Mouse (Mus musculus): ENCODE measurements around the gene Fmnl2. TPM values are rescaled to one million over a fixed set of nuclear protein-coding genes. Genes with fewer than 3 reads are reported as not detected.

Fmnl2 gene
- polyA plus RNA-seq, 1 experiment from 2014 or later = 17.2 TPM

GRCm38 (mm10) chr2:52835726-52836125 is 21.9 kb upstream of the Fmnl2 start:
- Histone ChIP-seq H3K27ac (replicated peaks; ENCODE audit: low read depth, low read length) (no peak overlapping the region), H3K4me1 (ENCODE audit: control insufficient read depth, insufficient read depth, low read length) (no peaks in the 10 kb centered on the region), H3K36me3 (ENCODE audit: control insufficient read depth, insufficient read depth, low read length) (no peaks in the 10 kb centered on the region), H3K9me3 (ENCODE audit: control insufficient read depth, low read length) (no peaks in the 10 kb centered on the region), H3K27me3 (ENCODE audit: control insufficient read depth, insufficient read depth, low read length) (no peaks in the 10 kb centered on the region), H3K4me3 (replicated peaks; ENCODE audit: low read depth, low read length) (no peak overlapping the region), H3K9ac (replicated peaks; ENCODE audit: low read length) (no peak overlapping the region), H3K4me2 (ENCODE audit: low read length) (no peak overlapping the region)
- no peak for DNase-seq
- ATAC-seq (ENCODE audit: low FRiP score, low TSS enrichment) = no peak
- WGBS = 88% methylated on average over 3 of the region's 3 CpGs

DNA sequence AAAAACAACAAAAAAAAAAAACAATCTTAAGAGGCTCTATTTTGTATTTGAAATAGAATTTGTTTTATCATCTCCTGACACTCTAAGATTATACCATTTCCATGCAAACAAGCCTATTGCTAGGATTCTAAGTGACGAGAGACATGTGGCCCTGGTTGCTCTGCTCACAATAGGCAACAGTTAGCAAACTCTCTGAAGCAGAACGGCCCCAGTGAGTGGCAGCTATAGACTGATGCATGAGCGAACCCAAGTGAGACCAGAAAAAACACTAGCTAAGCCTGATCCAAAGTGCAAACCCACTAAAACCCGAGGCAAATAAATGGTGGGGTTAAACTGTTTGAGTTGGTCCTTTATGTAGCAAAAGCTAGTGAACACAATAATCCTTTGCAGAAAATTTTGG is 18.6 kb upstream of the Fmnl2 start:
- Histone ChIP-seq H3K9ac (replicated peaks; ENCODE audit: low read length) (no peak overlapping the region), H3K27ac (replicated peaks; ENCODE audit: low read depth, low read length) (no peak overlapping the region), H3K36me3 (ENCODE audit: control insufficient read depth, insufficient read depth, low read length) (no peaks in the 10 kb centered on the region), H3K4me3 (replicated peaks; ENCODE audit: low read depth, low read length) (no peak overlapping the region), H3K4me1 (ENCODE audit: control insufficient read depth, insufficient read depth, low read length) (no peaks in the 10 kb centered on the region), H3K9me3 (ENCODE audit: control insufficient read depth, low read length) (no peaks in the 10 kb centered on the region), H3K27me3 (ENCODE audit: control insufficient read depth, insufficient read depth, low read length) (no peaks in the 10 kb centered on the region), H3K4me2 (ENCODE audit: low read length) (no peak overlapping the region)
- DNase-seq (no peak), ATAC-seq (ENCODE audit: low FRiP score, low TSS enrichment) (no peak)
- 28% methylated on average over 4 of the region's 4 CpGs for WGBS

- Histone ChIP-seq H3K9me3 (ENCODE audit: control insufficient read depth, low read length) (no peaks in the 10 kb centered on the region), H3K27ac (replicated peaks; ENCODE audit: low read depth, low read length) (no peak overlapping the region), H3K9ac (replicated peaks; ENCODE audit: low read length) (no peak overlapping the region), H3K4me3 (replicated peaks; ENCODE audit: low read depth, low read length) (no peak overlapping the region), H3K4me2 (ENCODE audit: low read length) (no peak overlapping the region), H3K4me1 (ENCODE audit: control insufficient read depth, insufficient read depth, low read length) (no peaks in the 10 kb centered on the region), H3K27me3 (ENCODE audit: control insufficient read depth, insufficient read depth, low read length) (no peaks in the 10 kb centered on the region), H3K36me3 (ENCODE audit: control insufficient read depth, insufficient read depth, low read length) (no peaks in the 10 kb centered on the region)
- WGBS = 71% methylated on average over 3 of the region's 3 CpGs
- ATAC-seq (ENCODE audit: low FRiP score, low TSS enrichment) (no peak), DNase-seq (peak; percentile 11)
Measured at GRCm38 (mm10) chr2:52839868-52840267, 17.8 kb upstream of the Fmnl2 start.

- ATAC-seq (ENCODE audit: low FRiP score, low TSS enrichment) = no peak
Measured at GRCm38 (mm10) chr2:52843861-52844260, 13.8 kb upstream of the Fmnl2 start.

DNA sequence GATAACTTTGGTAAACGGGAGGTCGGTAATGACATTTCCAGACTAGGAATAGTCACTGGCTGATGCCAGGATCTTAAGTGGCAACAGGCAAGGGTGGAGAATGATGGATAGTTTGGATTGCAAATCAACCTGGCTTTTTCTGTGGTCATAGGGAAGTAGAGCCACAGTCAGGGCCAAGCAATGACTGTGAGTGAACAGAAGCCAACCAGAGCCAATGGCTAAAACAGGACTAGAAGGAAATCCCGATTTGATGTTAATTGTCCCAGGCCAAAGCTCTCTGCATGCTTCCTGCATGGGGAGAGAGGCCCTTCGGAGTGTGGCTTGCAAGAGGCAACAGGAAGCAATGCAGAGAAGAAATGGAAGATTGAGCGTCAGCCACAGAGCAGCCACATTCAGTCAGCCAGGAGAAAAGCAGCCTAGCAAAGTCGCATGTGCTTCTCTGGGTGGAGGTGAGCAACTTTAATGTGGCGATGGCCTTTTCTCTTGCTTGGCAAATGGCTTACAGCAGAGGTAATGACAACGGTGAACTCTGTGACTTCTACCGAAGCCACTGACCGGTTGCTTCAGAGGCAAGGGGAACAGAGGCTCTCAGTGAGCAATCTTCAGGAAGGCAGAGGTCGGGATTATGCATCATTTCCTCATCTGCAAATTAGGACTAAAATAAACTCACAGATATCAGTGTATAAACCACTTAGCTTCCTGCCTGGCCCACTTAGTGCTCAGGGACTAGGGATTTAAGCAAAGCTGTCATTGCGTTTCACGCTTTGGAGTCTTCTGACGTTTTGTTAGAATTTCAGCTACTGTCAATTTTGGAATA is 12.5 kb upstream of the Fmnl2 start:
- H3K4me2 ChIP-seq (ENCODE audit: low read length) = no peak overlapping the region
- no peak overlapping the region for H3K9ac ChIP-seq (replicated peaks; ENCODE audit: low read length)
- H3K27ac ChIP-seq (replicated peaks; ENCODE audit: low read depth, low read length) = no peak overlapping the region
- H3K9me3 ChIP-seq (ENCODE audit: control insufficient read depth, low read length) = no peaks in the 10 kb centered on the region
- H3K4me1 ChIP-seq (ENCODE audit: control insufficient read depth, insufficient read depth, low read length) = no peaks in the 10 kb centered on the region
- DNase-seq = no peak
- 79% methylated on average over 14 of the region's 14 CpGs for WGBS
- H3K27me3 ChIP-seq (ENCODE audit: control insufficient read depth, insufficient read depth, low read length) = no peaks in the 10 kb centered on the region
- no peaks in the 10 kb centered on the region for H3K36me3 ChIP-seq (ENCODE audit: control insufficient read depth, insufficient read depth, low read length)
- H3K4me3 ChIP-seq (replicated peaks; ENCODE audit: low read depth, low read length) = no peak overlapping the region
- no peak for ATAC-seq (ENCODE audit: low FRiP score, low TSS enrichment)

More at GRCm38 (mm10) chr2:52843861-52844260, 13.8 kb upstream of the Fmnl2 start:
- no peak overlapping the region for H3K4me3 ChIP-seq (replicated peaks; ENCODE audit: low read depth, low read length)
- H3K4me1 ChIP-seq (ENCODE audit: control insufficient read depth, insufficient read depth, low read length) = no peaks in the 10 kb centered on the region
- H3K27ac ChIP-seq (replicated peaks; ENCODE audit: low read depth, low read length) = no peak overlapping the region
- no peaks in the 10 kb centered on the region for H3K9me3 ChIP-seq (ENCODE audit: control insufficient read depth, low read length)
- no peaks in the 10 kb centered on the region for H3K27me3 ChIP-seq (ENCODE audit: control insufficient read depth, insufficient read depth, low read length)
- 89% methylated on average over 2 of the region's 2 CpGs for WGBS
- DNase-seq = no peak
- no peak overlapping the region for H3K4me2 ChIP-seq (ENCODE audit: low read length)
- H3K9ac ChIP-seq (replicated peaks; ENCODE audit: low read length) = no peak overlapping the region
- no peaks in the 10 kb centered on the region for H3K36me3 ChIP-seq (ENCODE audit: control insufficient read depth, insufficient read depth, low read length)

GRCm38 (mm10) chr2:52846506-52846905 is 11.2 kb upstream of the Fmnl2 start:
- Histone ChIP-seq H3K36me3 (ENCODE audit: control insufficient read depth, insufficient read depth, low read length) (no peaks in the 10 kb centered on the region), H3K27ac (replicated peaks; ENCODE audit: low read depth, low read length) (no peak overlapping the region), H3K4me3 (replicated peaks; ENCODE audit: low read depth, low read length) (no peak overlapping the region), H3K4me2 (ENCODE audit: low read length) (no peak overlapping the region), H3K9ac (replicated peaks; ENCODE audit: low read length) (no peak overlapping the region), H3K4me1 (ENCODE audit: control insufficient read depth, insufficient read depth, low read length) (no peaks in the 10 kb centered on the region), H3K9me3 (ENCODE audit: control insufficient read depth, low read length) (no peaks in the 10 kb centered on the region), H3K27me3 (ENCODE audit: control insufficient read depth, insufficient read depth, low read length) (no peaks in the 10 kb centered on the region)
- WGBS = 46% methylated on average over 3 of the region's 3 CpGs
- DNase-seq (no peak), ATAC-seq (ENCODE audit: low FRiP score, low TSS enrichment) (no peak)

- WGBS = 81% methylated on average over 3 of the region's 3 CpGs
- Histone ChIP-seq H3K27me3 (ENCODE audit: control insufficient read depth, insufficient read depth, low read length) (no peaks in the 10 kb centered on the region), H3K4me2 (ENCODE audit: low read length) (no peak overlapping the region), H3K9me3 (ENCODE audit: control insufficient read depth, low read length) (no peaks in the 10 kb centered on the region), H3K36me3 (ENCODE audit: control insufficient read depth, insufficient read depth, low read length) (no peaks in the 10 kb centered on the region), H3K4me1 (ENCODE audit: control insufficient read depth, insufficient read depth, low read length) (no peaks in the 10 kb centered on the region), H3K27ac (replicated peaks; ENCODE audit: low read depth, low read length) (no peak overlapping the region), H3K4me3 (replicated peaks; ENCODE audit: low read depth, low read length) (no peak overlapping the region), H3K9ac (replicated peaks; ENCODE audit: low read length) (no peak overlapping the region)
- DNase-seq (no peak), ATAC-seq (ENCODE audit: low FRiP score, low TSS enrichment) (no peak)
Measured at GRCm38 (mm10) chr2:52849092-52849491, 8.6 kb upstream of the Fmnl2 start.

DNA sequence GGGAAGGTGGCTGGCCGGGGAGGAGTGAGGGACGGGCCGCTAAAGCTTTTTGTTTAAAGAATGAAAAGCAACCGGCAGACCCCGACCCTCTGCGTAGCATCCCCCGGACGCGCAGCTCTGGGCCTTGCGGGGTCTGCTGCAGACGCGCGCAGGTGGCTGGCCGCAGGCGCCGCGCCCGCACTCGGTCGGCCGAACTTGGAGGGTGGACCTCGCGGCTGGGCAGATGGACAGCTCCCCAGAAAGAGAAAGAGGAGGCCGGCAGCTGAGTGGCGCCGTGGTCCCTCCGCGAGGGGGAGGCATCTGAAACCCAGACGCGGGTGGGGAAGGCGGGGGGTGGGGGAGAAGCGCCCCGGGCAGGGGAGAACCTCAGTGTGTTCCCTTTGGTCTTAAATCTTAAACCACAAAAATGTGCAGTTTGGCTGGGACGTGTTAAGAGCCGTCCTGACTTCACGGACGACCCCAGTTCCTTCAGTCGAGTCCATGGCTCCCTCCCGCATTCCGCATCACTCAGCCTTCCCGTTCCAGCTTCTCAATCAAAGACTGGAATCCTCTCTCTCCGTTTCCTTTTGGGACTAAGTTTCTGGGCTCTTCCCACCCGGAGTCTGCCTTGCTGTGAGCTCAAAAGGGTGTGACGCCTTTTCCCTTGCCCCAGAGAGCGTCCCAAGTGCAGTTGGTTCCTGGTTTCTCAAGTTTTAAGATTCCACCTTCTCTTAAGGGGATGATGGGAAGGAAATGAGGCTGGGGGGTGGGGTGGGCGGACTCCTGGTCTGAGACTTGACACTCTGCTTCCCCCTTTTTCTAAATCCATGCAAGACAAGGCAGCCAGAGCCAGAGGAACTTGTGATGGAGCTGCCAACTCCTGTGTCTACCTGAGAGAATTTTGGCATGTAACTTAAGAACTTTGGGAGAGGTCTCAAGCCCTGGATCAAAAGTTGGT is 1.1 kb downstream of the Fmnl2 start:
- ATAC-seq (ENCODE audit: low FRiP score, low TSS enrichment) (peak; percentile 42), DNase-seq (peak; percentile 69)
- Histone ChIP-seq H3K4me1 (ENCODE audit: control insufficient read depth, insufficient read depth, low read length) (peaks cover 32% of the 10 kb centered on the region), H3K4me2 (ENCODE audit: low read length) (peak overlapping the region; percentile 95), H3K27ac (replicated peaks; ENCODE audit: low read depth, low read length) (peak overlapping the region; percentile 91), H3K9me3 (ENCODE audit: control insufficient read depth, low read length) (no peaks in the 10 kb centered on the region), H3K4me3 (replicated peaks; ENCODE audit: low read depth, low read length) (peak overlapping the region; percentile 85), H3K27me3 (ENCODE audit: control insufficient read depth, insufficient read depth, low read length) (no peaks in the 10 kb centered on the region), H3K36me3 (ENCODE audit: control insufficient read depth, insufficient read depth, low read length) (no peaks in the 10 kb centered on the region), H3K9ac (replicated peaks; ENCODE audit: low read length) (peak overlapping the region; percentile 79)
- under 1% methylated on average over 46 of the region's 46 CpGs for WGBS
